Mouse (Mus musculus): Measurements from ENCODE around the gene Zfp74.

DNA sequence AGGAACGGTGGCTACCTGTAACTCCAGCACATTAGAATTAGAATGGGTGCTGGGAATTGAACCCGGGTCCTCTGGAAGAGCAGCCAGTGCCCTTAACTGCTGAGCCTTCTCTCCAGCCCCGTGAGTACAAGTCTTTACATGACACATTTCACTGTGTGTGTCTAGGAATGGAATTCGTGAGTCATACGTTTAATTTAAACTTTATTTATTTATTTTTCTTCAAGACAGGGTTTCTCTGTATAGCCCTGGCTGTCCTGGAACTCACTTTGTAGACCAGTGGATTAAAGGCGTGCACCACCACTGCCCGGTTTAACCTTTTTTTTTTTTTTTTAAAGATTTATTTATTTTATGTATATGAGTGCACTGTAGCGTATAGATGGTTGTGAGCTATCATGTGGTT is 41.2 kb upstream of the Zfp74 start:
- TF ChIP-seq ZC3H11A (IDR thresholded peaks at IDR 0.05; ENCODE audit: borderline replicate concordance, low read depth, low read length): no peak
- TF ChIP-seq CHD2 (IDR thresholded peaks at IDR 0.05; ENCODE audit: low read depth, low read length): no peak
- no peak for TF ChIP-seq HCFC1 (IDR thresholded peaks at IDR 0.05; ENCODE audit: borderline replicate concordance, insufficient read depth, low read length)
- TF ChIP-seq ZNF384 (IDR thresholded peaks at IDR 0.05; ENCODE audit: low read depth, low read length): no peak
- no peak for TF ChIP-seq MAFK (IDR thresholded peaks at IDR 0.05; ENCODE audit: insufficient read depth, low read depth, low read length)

Measured in ES-E14 (cell line).